Mouse (Mus musculus): ENCODE measurements around the gene Itgb3. TPM values are rescaled to one million over a fixed set of nuclear protein-coding genes. Genes with fewer than 3 reads are reported as not detected.

Gene Itgb3
- polyA plus RNA-seq, 1 experiment from 2014 or later = 1.3 TPM

DNA sequence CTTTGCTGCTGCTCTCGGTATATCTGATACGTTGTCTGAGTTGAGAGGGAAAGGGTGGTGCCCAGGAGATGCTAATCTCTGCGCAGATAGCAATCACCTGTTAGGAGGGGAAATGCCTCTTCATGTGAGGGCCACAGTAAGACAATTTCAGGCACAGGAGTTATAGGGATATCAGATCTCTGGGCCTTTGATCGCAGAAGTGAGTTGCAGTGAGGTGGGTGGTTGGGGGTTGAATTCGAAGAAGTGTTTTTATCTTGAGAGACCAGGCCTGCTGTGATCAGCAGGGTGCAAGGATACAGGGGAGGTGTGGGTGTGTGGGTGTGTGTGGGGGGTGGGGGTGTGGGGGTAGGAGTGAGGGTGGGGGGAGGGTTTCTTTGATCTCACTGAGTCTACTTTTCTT, 53.3 kb downstream of the Itgb3 start:
- DNase-seq (ENCODE audit: low spot score) (no peak), ATAC-seq (replicated peaks; ENCODE audit: insufficient number of reproducible peaks, low FRiP score, low TSS enrichment, low read depth) (no peak)
- WGBS = 82% methylated on average over 5 of the region's 5 CpGs

GRCm38 (mm10) chr11:104661531-104662205, 53.9 kb downstream of the Itgb3 start:
- H3K9me3 ChIP-seq (replicated peaks; ENCODE audit: control insufficient read depth, low read length) = no peaks in the 10 kb centered on the region
- H3K4me1 ChIP-seq (ENCODE audit: control insufficient read depth, insufficient read depth, low read length) = no peaks in the 10 kb centered on the region
- no peaks in the 10 kb centered on the region for H3K36me3 ChIP-seq (replicated peaks; ENCODE audit: control insufficient read depth, insufficient read depth, low read depth, low read length)
- DNase-seq (ENCODE audit: low spot score) (no peak), ATAC-seq (replicated peaks; ENCODE audit: insufficient number of reproducible peaks, low FRiP score, low TSS enrichment, low read depth) (no peak)
- WGBS = 77% methylated on average over 20 of the region's 20 CpGs
- H3K4me2 ChIP-seq (ENCODE audit: low read depth, low read length) = no peak overlapping the region
- no peaks in the 10 kb centered on the region for H3K27me3 ChIP-seq (ENCODE audit: control insufficient read depth, insufficient read depth, low read length)
- no peak overlapping the region for H3K9ac ChIP-seq (replicated peaks; ENCODE audit: low read length)
- H3K27ac ChIP-seq (replicated peaks; ENCODE audit: low read depth, low read length) = no peak overlapping the region
- no peak overlapping the region for H3K4me3 ChIP-seq (ENCODE audit: low read depth, low read length)

More for the DNA sequence above, 53.3 kb downstream of the Itgb3 start:
- Histone ChIP-seq H3K27me3 (ENCODE audit: control insufficient read depth, insufficient read depth, low read length) (no peaks in the 10 kb centered on the region), H3K27ac (replicated peaks; ENCODE audit: low read depth, low read length) (no peak overlapping the region), H3K4me3 (ENCODE audit: low read depth, low read length) (no peak overlapping the region), H3K4me1 (ENCODE audit: control insufficient read depth, insufficient read depth, low read length) (no peaks in the 10 kb centered on the region), H3K36me3 (replicated peaks; ENCODE audit: control insufficient read depth, insufficient read depth, low read depth, low read length) (no peaks in the 10 kb centered on the region), H3K9ac (replicated peaks; ENCODE audit: low read length) (no peak overlapping the region), H3K4me2 (ENCODE audit: low read depth, low read length) (no peak overlapping the region), H3K9me3 (replicated peaks; ENCODE audit: control insufficient read depth, low read length) (no peaks in the 10 kb centered on the region)

- no peak for DNase-seq (ENCODE audit: low spot score)
- Histone ChIP-seq H3K36me3 (replicated peaks; ENCODE audit: control insufficient read depth, insufficient read depth, low read depth, low read length) (no peaks in the 10 kb centered on the region), H3K9me3 (replicated peaks; ENCODE audit: control insufficient read depth, low read length) (no peaks in the 10 kb centered on the region), H3K4me1 (ENCODE audit: control insufficient read depth, insufficient read depth, low read length) (no peaks in the 10 kb centered on the region), H3K9ac (replicated peaks; ENCODE audit: low read length) (no peak overlapping the region), H3K27ac (replicated peaks; ENCODE audit: low read depth, low read length) (no peak overlapping the region), H3K4me2 (ENCODE audit: low read depth, low read length) (no peak overlapping the region), H3K27me3 (ENCODE audit: control insufficient read depth, insufficient read depth, low read length) (no peaks in the 10 kb centered on the region), H3K4me3 (ENCODE audit: low read depth, low read length) (no peak overlapping the region)
- WGBS = 88% methylated on average over 11 of the region's 11 CpGs
- no peak for ATAC-seq (replicated peaks; ENCODE audit: insufficient number of reproducible peaks, low FRiP score, low TSS enrichment, low read depth)
These were observed 54.8 kb downstream of the Itgb3 start for GRCm38 (mm10) chr11:104662573-104662972.

GRCm38 (mm10) chr11:104663241-104663877, 55.6 kb downstream of the Itgb3 start:
- 80% methylated on average over 6 of the region's 6 CpGs for WGBS
- no peak for ATAC-seq (replicated peaks; ENCODE audit: insufficient number of reproducible peaks, low FRiP score, low TSS enrichment, low read depth)

DNA sequence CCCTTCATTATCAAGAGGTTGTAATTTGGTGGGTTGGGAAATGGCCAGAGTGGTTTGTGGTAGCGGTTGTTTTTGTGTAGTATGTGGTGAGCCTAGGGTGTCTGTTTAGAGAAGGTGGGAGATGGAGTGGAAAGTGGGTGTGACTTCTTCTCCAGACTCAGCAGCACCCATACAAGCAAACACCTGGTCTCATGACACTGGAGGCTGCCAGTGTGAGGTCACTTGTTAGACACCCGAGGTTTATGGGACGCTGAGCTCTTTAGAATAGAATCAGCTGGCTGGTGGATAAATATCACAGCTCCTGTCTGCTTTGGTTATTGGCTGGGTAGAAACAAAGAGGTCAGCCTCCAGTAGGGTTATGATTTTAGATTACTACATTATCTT, 56.1 kb downstream of the Itgb3 start:
- 78% methylated on average over 3 of the region's 3 CpGs for WGBS
- no peak overlapping the region for H3K9ac ChIP-seq (replicated peaks; ENCODE audit: low read length)
- H3K27me3 ChIP-seq (ENCODE audit: control insufficient read depth, insufficient read depth, low read length) = no peaks in the 10 kb centered on the region
- ATAC-seq (replicated peaks; ENCODE audit: insufficient number of reproducible peaks, low FRiP score, low TSS enrichment, low read depth) (no peak), DNase-seq (ENCODE audit: low spot score) (no peak)
- no peak overlapping the region for H3K27ac ChIP-seq (replicated peaks; ENCODE audit: low read depth, low read length)
- H3K36me3 ChIP-seq (replicated peaks; ENCODE audit: control insufficient read depth, insufficient read depth, low read depth, low read length) = no peaks in the 10 kb centered on the region
- H3K9me3 ChIP-seq (replicated peaks; ENCODE audit: control insufficient read depth, low read length) = no peaks in the 10 kb centered on the region
- no peaks in the 10 kb centered on the region for H3K4me1 ChIP-seq (ENCODE audit: control insufficient read depth, insufficient read depth, low read length)
- H3K4me2 ChIP-seq (ENCODE audit: low read depth, low read length) = no peak overlapping the region
- H3K4me3 ChIP-seq (ENCODE audit: low read depth, low read length) = no peak overlapping the region

More at GRCm38 (mm10) chr11:104663241-104663877, 55.6 kb downstream of the Itgb3 start:
- Histone ChIP-seq H3K4me3 (ENCODE audit: low read depth, low read length) (no peak overlapping the region), H3K9ac (replicated peaks; ENCODE audit: low read length) (no peak overlapping the region), H3K36me3 (replicated peaks; ENCODE audit: control insufficient read depth, insufficient read depth, low read depth, low read length) (no peaks in the 10 kb centered on the region), H3K4me2 (ENCODE audit: low read depth, low read length) (no peak overlapping the region), H3K27me3 (ENCODE audit: control insufficient read depth, insufficient read depth, low read length) (no peaks in the 10 kb centered on the region), H3K4me1 (ENCODE audit: control insufficient read depth, insufficient read depth, low read length) (no peaks in the 10 kb centered on the region), H3K9me3 (replicated peaks; ENCODE audit: control insufficient read depth, low read length) (no peaks in the 10 kb centered on the region), H3K27ac (replicated peaks; ENCODE audit: low read depth, low read length) (no peak overlapping the region)
- DNase-seq (ENCODE audit: low spot score) = no peak

DNA sequence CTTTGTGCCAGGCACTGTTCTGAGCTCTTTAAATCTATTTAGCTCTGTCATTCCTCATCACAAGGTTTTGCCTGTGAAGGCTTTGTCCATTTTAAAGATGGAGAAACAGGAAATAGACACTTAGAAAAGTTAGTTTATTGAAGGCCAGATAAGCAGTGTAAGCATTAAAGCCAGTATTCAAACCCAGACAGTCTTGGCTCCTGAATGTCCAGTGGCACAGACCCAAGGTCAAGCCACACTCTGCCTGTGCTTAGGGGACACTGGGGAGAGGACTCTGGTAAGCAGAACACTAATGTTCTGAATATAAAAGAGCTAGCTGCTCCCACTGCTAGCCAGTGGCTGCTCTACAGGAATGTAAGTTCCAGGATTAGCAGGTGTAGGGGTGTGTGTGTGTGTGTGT, 56.6 kb downstream of the Itgb3 start:
- DNase-seq (ENCODE audit: low spot score) (no peak), ATAC-seq (replicated peaks; ENCODE audit: insufficient number of reproducible peaks, low FRiP score, low TSS enrichment, low read depth) (no peak)
- Histone ChIP-seq H3K27ac (replicated peaks; ENCODE audit: low read depth, low read length) (no peak overlapping the region), H3K9me3 (replicated peaks; ENCODE audit: control insufficient read depth, low read length) (no peaks in the 10 kb centered on the region), H3K27me3 (ENCODE audit: control insufficient read depth, insufficient read depth, low read length) (no peaks in the 10 kb centered on the region), H3K4me2 (ENCODE audit: low read depth, low read length) (no peak overlapping the region), H3K36me3 (replicated peaks; ENCODE audit: control insufficient read depth, insufficient read depth, low read depth, low read length) (no peaks in the 10 kb centered on the region), H3K4me3 (ENCODE audit: low read depth, low read length) (no peak overlapping the region), H3K9ac (replicated peaks; ENCODE audit: low read length) (no peak overlapping the region), H3K4me1 (ENCODE audit: control insufficient read depth, insufficient read depth, low read length) (no peaks in the 10 kb centered on the region)

DNA sequence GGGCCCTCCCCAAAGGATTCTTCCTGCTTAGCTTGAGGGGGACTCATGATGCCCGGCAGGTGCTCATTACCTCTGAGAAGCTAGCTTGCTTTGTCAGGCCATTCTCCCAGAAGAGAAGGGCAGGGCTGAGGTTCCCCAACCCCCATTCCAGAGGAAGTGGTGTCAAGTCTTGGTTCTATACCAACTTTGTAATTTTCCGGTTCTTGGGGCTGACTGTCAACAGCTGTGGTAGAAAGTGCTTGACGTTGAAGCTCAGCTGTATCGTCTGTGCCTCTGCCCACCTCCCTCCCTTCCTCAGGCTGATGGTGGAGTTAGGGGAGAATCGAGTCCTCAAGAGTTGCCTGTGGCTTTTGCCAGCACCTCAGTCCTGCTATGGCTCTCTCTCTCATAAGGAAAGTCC, 59.6 kb downstream of the Itgb3 start:
- no peak overlapping the region for H3K4me2 ChIP-seq (ENCODE audit: low read depth, low read length)
- no peaks in the 10 kb centered on the region for H3K9me3 ChIP-seq (replicated peaks; ENCODE audit: control insufficient read depth, low read length)
- no peaks in the 10 kb centered on the region for H3K4me1 ChIP-seq (ENCODE audit: control insufficient read depth, insufficient read depth, low read length)
- H3K27ac ChIP-seq (replicated peaks; ENCODE audit: low read depth, low read length) = no peak overlapping the region
- no peaks in the 10 kb centered on the region for H3K27me3 ChIP-seq (ENCODE audit: control insufficient read depth, insufficient read depth, low read length)
- no peak overlapping the region for H3K4me3 ChIP-seq (ENCODE audit: low read depth, low read length)
- H3K9ac ChIP-seq (replicated peaks; ENCODE audit: low read length) = no peak overlapping the region
- DNase-seq (ENCODE audit: low spot score) = no peak
- H3K36me3 ChIP-seq (replicated peaks; ENCODE audit: control insufficient read depth, insufficient read depth, low read depth, low read length) = no peaks in the 10 kb centered on the region
- whole genome bisulfite sequencing = 61% methylated on average over 5 of the region's 5 CpGs
- no peak for ATAC-seq (replicated peaks; ENCODE audit: insufficient number of reproducible peaks, low FRiP score, low TSS enrichment, low read depth)

GRCm38 (mm10) chr11:104673412-104673811, 65.6 kb downstream of the Itgb3 start:
- Histone ChIP-seq H3K9me3 (replicated peaks; ENCODE audit: control insufficient read depth, low read length) (no peaks in the 10 kb centered on the region), H3K9ac (replicated peaks; ENCODE audit: low read length) (no peak overlapping the region), H3K27me3 (ENCODE audit: control insufficient read depth, insufficient read depth, low read length) (no peaks in the 10 kb centered on the region), H3K36me3 (replicated peaks; ENCODE audit: control insufficient read depth, insufficient read depth, low read depth, low read length) (no peaks in the 10 kb centered on the region), H3K4me2 (ENCODE audit: low read depth, low read length) (no peak overlapping the region), H3K27ac (replicated peaks; ENCODE audit: low read depth, low read length) (no peak overlapping the region), H3K4me3 (ENCODE audit: low read depth, low read length) (no peak overlapping the region), H3K4me1 (ENCODE audit: control insufficient read depth, insufficient read depth, low read length) (no peaks in the 10 kb centered on the region)
- 75% methylated on average over 4 of the region's 4 CpGs for WGBS
- ATAC-seq (replicated peaks; ENCODE audit: insufficient number of reproducible peaks, low FRiP score, low TSS enrichment, low read depth) = no peak
- DNase-seq (ENCODE audit: low spot score) = no peak
